Mouse (Mus musculus): Measurements from ENCODE around the gene Cbr1.
"Not testable (repeated sequence)": the region's sequence is repeated elsewhere in the genome, so short reads cannot be mapped to it uniquely, and the experiment has no call there.

GRCm38 (mm10) chr16:93623759-93624158 lies 18.1 kb downstream of the Cbr1 start:
- not testable (repeated sequence) for TF ChIP-seq POLR2A (IDR thresholded peaks at IDR 0.05; ENCODE audit: control insufficient read depth, low read depth, low read length); CTCF (IDR thresholded peaks at IDR 0.05; ENCODE audit: control insufficient read depth, insufficient read depth, insufficient replicate concordance, low read depth, low read length)

All from testis, adult 2 months (tissue).